Mouse (Mus musculus) embryonic fibroblast, embryonic 13.5 days (primary cell): Measurements from ENCODE around the gene Osbpl10.

ENCODE experiments used
- CTCF ChIP-seq: IDR thresholded peaks from 2 replicates; pipeline ENCODE4 v1.5.1; 2011; ENCODE audit warnings: mild to moderate bottlenecking, control low read depth, low read length, moderate library complexity, borderline replicate concordance; ENCODE audit not compliant: insufficient read depth
- POLR2A ChIP-seq: IDR thresholded peaks from 2 replicates; pipeline ENCODE4 v1.6.1; 2011; ENCODE audit warnings: low read depth, mild to moderate bottlenecking, control low read depth, low read length, moderate library complexity

DNA sequence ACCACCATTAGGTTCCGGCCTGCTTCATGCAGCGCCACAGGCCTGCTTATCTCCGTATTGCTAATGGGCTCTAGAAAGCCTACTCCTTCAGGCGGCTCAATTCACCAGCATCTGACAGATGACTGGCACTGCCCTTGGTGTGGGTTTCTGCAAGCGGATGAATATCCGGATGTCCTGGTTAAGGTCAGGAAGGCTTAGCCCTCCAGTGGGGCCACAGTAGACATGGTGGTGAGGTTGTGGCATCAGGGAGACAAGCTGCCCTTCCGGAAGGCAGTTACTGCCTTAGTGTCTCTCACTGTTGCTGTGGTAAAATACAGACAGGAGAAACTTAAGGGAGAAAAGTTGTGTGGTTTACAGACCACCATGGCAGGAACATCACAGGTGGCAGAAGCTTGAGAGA, 242.9 kb downstream of the Osbpl10 start:
- TF ChIP-seq POLR2A (no peak), CTCF (no peak)
